Mouse (Mus musculus): ENCODE data around the gene Vps72. TPM values are rescaled to one million over a fixed set of nuclear protein-coding genes. Genes with fewer than 3 reads are reported as not detected.
"Not testable (repeated sequence)": the region's sequence is repeated elsewhere in the genome, so short reads cannot be mapped to it uniquely, and the experiment has no call there.

Gene Vps72
- total RNA-seq, 2 experiments from 2014 or later, result 8.5 to 18.8 TPM

GRCm38 (mm10) chr3:95132389-95132788 lies 21.6 kb downstream of the Vps72 start:
- not testable (repeated sequence) for ATAC-seq (replicated peaks; ENCODE audit: low FRiP score, poor library complexity, severe bottlenecking)

- 0 out of 2 replicates have a peak, but pooled peaks have one; percentile 3 for ATAC-seq (replicated peaks; ENCODE audit: low FRiP score, poor library complexity, severe bottlenecking)
Observed at GRCm38 (mm10) chr3:95133176-95133575, 22.4 kb downstream of the Vps72 start.

- peak; percentile 93 for ATAC-seq (replicated peaks; ENCODE audit: low FRiP score, poor library complexity, severe bottlenecking)
Observed at GRCm38 (mm10) chr3:95133680-95134101, 22.9 kb downstream of the Vps72 start, which contains the start of the genes Scnm1 and Lysmd1. Gene Scnm1, minus strand, starts transcription at chr3:95134011. Gene Lysmd1, plus strand, starts transcription at chr3:95134088.

GRCm38 (mm10) chr3:95134133-95134532 lies 23.3 kb downstream of the Vps72 start:
- ATAC-seq (replicated peaks; ENCODE audit: low FRiP score, poor library complexity, severe bottlenecking), result peak; percentile 56

- peak; percentile 52 for ATAC-seq (replicated peaks; ENCODE audit: low FRiP score, poor library complexity, severe bottlenecking)
Observed at GRCm38 (mm10) chr3:95135023-95135422, 24.2 kb downstream of the Vps72 start.

- ATAC-seq (replicated peaks; ENCODE audit: low FRiP score, poor library complexity, severe bottlenecking), result no peak
Observed at GRCm38 (mm10) chr3:95135433-95136052, 24.7 kb downstream of the Vps72 start.

- no peak for ATAC-seq (replicated peaks; ENCODE audit: low FRiP score, poor library complexity, severe bottlenecking)
Observed at GRCm38 (mm10) chr3:95136336-95136735, 25.5 kb downstream of the Vps72 start.

- no peak for ATAC-seq (replicated peaks; ENCODE audit: low FRiP score, poor library complexity, severe bottlenecking)
Observed at GRCm38 (mm10) chr3:95139586-95140288, 28.9 kb downstream of the Vps72 start.

- no peak for ATAC-seq (replicated peaks; ENCODE audit: low FRiP score, poor library complexity, severe bottlenecking)
Observed at GRCm38 (mm10) chr3:95140289-95140595, 29.4 kb downstream of the Vps72 start.

GRCm38 (mm10) chr3:95140795-95141194 lies 30.0 kb downstream of the Vps72 start:
- no peak for ATAC-seq (replicated peaks; ENCODE audit: low FRiP score, poor library complexity, severe bottlenecking)

- ATAC-seq (replicated peaks; ENCODE audit: low FRiP score, poor library complexity, severe bottlenecking), result no peak
Observed at GRCm38 (mm10) chr3:95141474-95141873, 30.7 kb downstream of the Vps72 start.

GRCm38 (mm10) chr3:95141952-95142616 lies 31.3 kb downstream of the Vps72 start, which contains the start of gene Tnfaip8l2:
Gene Tnfaip8l2, minus strand, starts transcription at chr3:95142360.
- peak; percentile 81 for ATAC-seq (replicated peaks; ENCODE audit: low FRiP score, poor library complexity, severe bottlenecking)

GRCm38 (mm10) chr3:95142617-95143011 lies 31.8 kb downstream of the Vps72 start:
- ATAC-seq (replicated peaks; ENCODE audit: low FRiP score, poor library complexity, severe bottlenecking), result peak; percentile 88

- no peak for ATAC-seq (replicated peaks; ENCODE audit: low FRiP score, poor library complexity, severe bottlenecking)
Observed at GRCm38 (mm10) chr3:95147924-95148323, 37.1 kb downstream of the Vps72 start.

GRCm38 (mm10) chr3:95153874-95154273 lies 43.1 kb downstream of the Vps72 start:
- peak; percentile 83 for ATAC-seq (replicated peaks; ENCODE audit: low FRiP score, poor library complexity, severe bottlenecking)

- peak; percentile 17; the same call in 1 of the 2 replicates for ATAC-seq (replicated peaks; ENCODE audit: low FRiP score, poor library complexity, severe bottlenecking)
Observed at GRCm38 (mm10) chr3:95159511-95159986, 48.7 kb downstream of the Vps72 start.

- ATAC-seq (replicated peaks; ENCODE audit: low FRiP score, poor library complexity, severe bottlenecking), result peak; percentile 97
Observed at GRCm38 (mm10) chr3:95159987-95160963, 49.5 kb downstream of the Vps72 start, which contains the start of gene Sema6c. Gene Sema6c, plus strand, starts transcription at chr3:95160457.

- no peak for ATAC-seq (replicated peaks; ENCODE audit: low FRiP score, poor library complexity, severe bottlenecking)
Observed at GRCm38 (mm10) chr3:95161041-95161551, 50.3 kb downstream of the Vps72 start.
